Mouse (Mus musculus) heart, embryonic 14.5 days (tissue): ENCODE measurements around the gene Osbpl10. TPM values are rescaled to one million over a fixed set of nuclear protein-coding genes. Genes with fewer than 3 reads are reported as not detected.

Experiments used
- ATAC-seq: fragments of 200-750 bp; cut with Nextera tagmentation; 2 replicates; pipeline ENCODE4 v1.8.0; 2017; ENCODE audit warnings: low read depth, moderate TSS enrichment; ENCODE audit not compliant: insufficient number of reproducible peaks, insufficient read depth, low FRiP score
- H3K27ac ChIP-seq, 2 experiments: fragments of 200-500 bp in 1 of 2; fragments of 300-500 bp in 1 of 2; sonication (generic) in 1 of 2; replicated peaks in 1 of 2; 2 replicates each; pipeline ENCODE4 v1.5.1; 2012 to 2014; ENCODE audit warnings: low read depth in 2 of 2, low read length in 2 of 2, control low read depth in 1 of 2, mild to moderate bottlenecking in 1 of 2, mixed read lengths in 1 of 2; ENCODE audit not compliant: control insufficient read depth in 1 of 2, insufficient read depth in 1 of 2
- H3K27me3 ChIP-seq: fragments of 300-500 bp; sonication (generic); 2 replicates; pipeline ENCODE4 v1.6.1; 2014; ENCODE audit warnings: mild to moderate bottlenecking, low read length, control low read depth; ENCODE audit not compliant: control insufficient read depth, insufficient read depth
- H3K36me3 ChIP-seq: fragments of 300-500 bp; sonication (generic); 2 replicates; pipeline ENCODE4 v1.6.1; 2014; ENCODE audit warnings: mild to moderate bottlenecking, control low read depth, low read length, mixed read lengths; ENCODE audit not compliant: control insufficient read depth, insufficient read depth
- H3K4me1 ChIP-seq, 2 experiments: fragments of 200-500 bp in 1 of 2; fragments of 300-500 bp in 1 of 2; sonication (generic) in 1 of 2; 2 replicates each; pipeline ENCODE4 v1.6.1; 2012 to 2014; ENCODE audit warnings: low read length in 2 of 2, control low read depth in 1 of 2, mixed read lengths in 1 of 2; ENCODE audit not compliant: control insufficient read depth in 2 of 2, insufficient read depth in 2 of 2
- H3K4me2 ChIP-seq: fragments of 300-500 bp; sonication (generic); 2 replicates; pipeline ENCODE4 v1.6.1; 2014; ENCODE audit warnings: mild to moderate bottlenecking, low read length
- H3K4me3 ChIP-seq, 2 experiments: fragments of 200-500 bp in 1 of 2; fragments of 300-500 bp in 1 of 2; sonication (generic) in 1 of 2; 2 replicates each; pipeline ENCODE4 v1.5.1; 2012 to 2014; ENCODE audit warnings: low read length in 2 of 2, mild to moderate bottlenecking in 2 of 2, control low read depth in 1 of 2, low read depth in 1 of 2, moderate library complexity in 1 of 2; ENCODE audit not compliant: control insufficient read depth in 1 of 2, insufficient read depth in 1 of 2
- H3K9ac ChIP-seq: fragments of 300-500 bp; sonication (generic); 2 replicates; pipeline ENCODE4 v1.6.1; 2014; ENCODE audit warnings: mild to moderate bottlenecking, low read length
- H3K9me3 ChIP-seq: fragments of 300-500 bp; sonication (generic); 2 replicates; pipeline ENCODE4 v1.6.1; 2016; ENCODE audit warnings: low read length, control low read depth; ENCODE audit not compliant: control insufficient read depth
- WGBS: fragments of 180-500 bp; shearing (Covaris S2); extraction: QIAGEN DNeasy Blood & Tissue Kit; methylation state at CpG from one replicate; pipeline ENCODE4 v1.1.7; 2014; 5-methylcytosine and 5-hydroxymethylcytosine counted together
- polyA plus RNA-seq: library from polyadenylated mRNA; unstranded; fragments of >200 nt; fragmentation: Nextera tagmentation; extraction: Ambion mirVana; gene quantifications from 2 replicates; pipeline ENCODE4 v1.2.1, GENCODE M21; 2014

The Osbpl10 gene
- polyA plus RNA-seq, 1 experiment from 2014 or later = 2.2 TPM

GRCm38 (mm10) chr9:115089644-115090043, 111.3 kb downstream of the Osbpl10 start:
- WGBS = 73% methylated on average over 5 of the region's 5 CpGs
- no peak overlapping the region for H3K4me3 ChIP-seq
- H3K27me3 ChIP-seq = no peaks in the 10 kb centered on the region
- H3K4me1 ChIP-seq = peaks cover 6 to 8% of the 10 kb centered on the region in 2 experiments; a peak in 3 of 4 replicates
- 0 out of 2 replicates have a peak, but pooled peaks cover 5% of the 10 kb centered on the region for H3K9me3 ChIP-seq
- H3K4me2 ChIP-seq = no peak overlapping the region
- H3K36me3 ChIP-seq = no peaks in the 10 kb centered on the region
- no peak for ATAC-seq
- H3K27ac ChIP-seq = no peak overlapping the region
- no peak overlapping the region for H3K9ac ChIP-seq

GRCm38 (mm10) chr9:115096481-115096880, 118.1 kb downstream of the Osbpl10 start:
- Histone ChIP-seq H3K4me3 (peak overlapping the region; percentile 23 to 25; a peak in 3 of 4 replicates), H3K9ac (peak overlapping the region; percentile 35; the same call in 1 of the 2 replicates), H3K4me2 (peak overlapping the region; percentile 59), H3K27ac (no peak overlapping the region), H3K36me3 (no peaks in the 10 kb centered on the region), H3K27me3 (no peaks in the 10 kb centered on the region), H3K9me3 (no peaks in the 10 kb centered on the region), H3K4me1 (no peaks in the 10 kb centered on the region)
- 35% methylated on average over 10 of the region's 10 CpGs for WGBS
- ATAC-seq = peak; percentile 72

GRCm38 (mm10) chr9:115097340-115097739, 119.0 kb downstream of the Osbpl10 start:
- 88% methylated on average over 4 of the region's 4 CpGs for WGBS
- H3K9ac ChIP-seq = no peak overlapping the region
- no peak overlapping the region for H3K27ac ChIP-seq
- no peak for ATAC-seq
- no peaks in the 10 kb centered on the region for H3K4me1 ChIP-seq
- H3K36me3 ChIP-seq = no peaks in the 10 kb centered on the region
- H3K4me2 ChIP-seq = no peak overlapping the region
- H3K27me3 ChIP-seq = no peaks in the 10 kb centered on the region
- H3K4me3 ChIP-seq = no peak overlapping the region
- no peaks in the 10 kb centered on the region for H3K9me3 ChIP-seq

GRCm38 (mm10) chr9:115100181-115100915, 122.0 kb downstream of the Osbpl10 start:
- 81% methylated on average over 15 of the region's 15 CpGs for WGBS
- no peaks in the 10 kb centered on the region for H3K4me1 ChIP-seq
- H3K27ac ChIP-seq = no peak overlapping the region
- no peak overlapping the region for H3K4me3 ChIP-seq
- no peak overlapping the region for H3K9ac ChIP-seq
- H3K4me2 ChIP-seq = no peak overlapping the region
- no peaks in the 10 kb centered on the region for H3K36me3 ChIP-seq
- no peaks in the 10 kb centered on the region for H3K27me3 ChIP-seq
- H3K9me3 ChIP-seq = no peaks in the 10 kb centered on the region
- ATAC-seq = no peak

- H3K9ac ChIP-seq = no peak overlapping the region
- H3K27ac ChIP-seq = no peak overlapping the region
- WGBS = 84% methylated on average over 7 of the region's 7 CpGs
- H3K9me3 ChIP-seq = no peaks in the 10 kb centered on the region
- H3K27me3 ChIP-seq = no peaks in the 10 kb centered on the region
- no peak overlapping the region for H3K4me3 ChIP-seq
- no peaks in the 10 kb centered on the region for H3K36me3 ChIP-seq
- no peak overlapping the region for H3K4me2 ChIP-seq
- no peak for ATAC-seq
- no peaks in the 10 kb centered on the region for H3K4me1 ChIP-seq
Measured at GRCm38 (mm10) chr9:115107430-115107829, 129.1 kb downstream of the Osbpl10 start.

- no peak overlapping the region for H3K27ac ChIP-seq
- no peaks in the 10 kb centered on the region for H3K9me3 ChIP-seq
- ATAC-seq = no peak
- H3K9ac ChIP-seq = no peak overlapping the region
- H3K4me2 ChIP-seq = no peak overlapping the region
- H3K4me3 ChIP-seq = no peak overlapping the region
- 63% methylated on average over 3 of the region's 3 CpGs for WGBS
- H3K4me1 ChIP-seq = no peaks in the 10 kb centered on the region
- H3K27me3 ChIP-seq = no peaks in the 10 kb centered on the region
- no peaks in the 10 kb centered on the region for H3K36me3 ChIP-seq
Measured at GRCm38 (mm10) chr9:115110655-115111054, 132.3 kb downstream of the Osbpl10 start.

- ATAC-seq = no peak
- H3K36me3 ChIP-seq = no peaks in the 10 kb centered on the region
- WGBS = 76% methylated on average over 10 of the region's 10 CpGs
- no peak overlapping the region for H3K4me2 ChIP-seq
- no peaks in the 10 kb centered on the region for H3K27me3 ChIP-seq
- H3K4me1 ChIP-seq = peaks cover 14 to 15% of the 10 kb centered on the region in 2 experiments
- H3K9ac ChIP-seq = no peak overlapping the region
- H3K9me3 ChIP-seq = no peaks in the 10 kb centered on the region
- H3K4me3 ChIP-seq = no peak overlapping the region
- H3K27ac ChIP-seq = no peak overlapping the region
Measured at GRCm38 (mm10) chr9:115117314-115117713, 138.9 kb downstream of the Osbpl10 start.
